Mouse (Mus musculus): ENCODE results near the gene Sspo.

DNA sequence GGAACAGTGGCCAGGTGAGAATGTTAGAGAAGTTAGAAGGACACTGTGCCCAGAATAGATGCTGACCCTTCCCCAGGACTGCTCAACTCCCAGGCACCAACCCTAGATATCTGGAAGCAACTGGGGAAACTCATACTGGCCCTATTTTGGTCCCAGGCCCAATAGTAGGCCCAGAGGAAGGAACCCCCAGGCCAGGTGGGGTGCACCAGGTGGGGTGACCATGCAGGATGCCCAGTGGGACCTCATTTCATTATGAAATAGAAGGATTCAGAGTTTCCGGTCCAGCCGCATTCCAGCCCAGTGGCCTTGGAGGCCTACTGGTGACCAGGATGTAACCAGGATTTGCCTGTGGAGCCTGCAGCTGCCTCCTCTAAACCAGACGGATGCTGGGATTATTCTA is 1.1 kb upstream of the Sspo start:
- TF ChIP-seq CTCF (conservative IDR thresholded peaks at IDR 0.05; ENCODE audit: low read length) (no peak), POU5F1 (IDR thresholded peaks at IDR 0.05; ENCODE audit: borderline replicate concordance, low read length) (no peak), NANOG (IDR thresholded peaks at IDR 0.05; ENCODE audit: borderline replicate concordance, low read length) (no peak)

Measured in E14TG2a.4 (cell line).